Mouse (Mus musculus) ES-Bruce4 (cell line): ENCODE measurements at regions not wholly inside any gene's neighbourhood (a gene's known extent, or its start where the extent isn't known, plus 50 kb on each side); places are given as distances from the start of the nearest gene placed in this dataset.

Experiments
- H3K27ac ChIP-seq: 2 replicates; pipeline ENCODE4 v1.5.1; 2012; ENCODE audit warnings: low read length, inconsistent platforms; ENCODE audit not compliant: insufficient read depth
- H3K27me3 ChIP-seq: 2 replicates; pipeline ENCODE4 v1.6.1; 2012; ENCODE audit warnings: mild to moderate bottlenecking, low read length, inconsistent platforms; ENCODE audit not compliant: control insufficient read depth, poor library complexity, insufficient read depth, severe bottlenecking
- H3K36me3 ChIP-seq: 2 replicates; pipeline ENCODE4 v1.6.1; 2012; ENCODE audit warnings: inconsistent platforms, mild to moderate bottlenecking, low read length, moderate library complexity; ENCODE audit not compliant: control insufficient read depth, poor library complexity, insufficient read depth, severe bottlenecking
- H3K4me1 ChIP-seq: one replicate; pipeline ENCODE4 v1.8.1; 2011; ENCODE audit warnings: low read length; ENCODE audit not compliant: control insufficient read depth, insufficient read depth
- H3K4me3 ChIP-seq: 2 replicates; pipeline ENCODE4 v1.5.1; 2011; ENCODE audit warnings: low read depth, mild to moderate bottlenecking, low read length
- H3K9ac ChIP-seq: 2 replicates; pipeline ENCODE4 v1.6.1; 2012; ENCODE audit warnings: low read depth, mild to moderate bottlenecking, inconsistent platforms; ENCODE audit not compliant: poor library complexity, severe bottlenecking
- H3K9me3 ChIP-seq: replicated peaks from 2 replicates; pipeline ENCODE4 v1.6.1; 2012; ENCODE audit warnings: mild to moderate bottlenecking, low read length, inconsistent platforms; ENCODE audit not compliant: control insufficient read depth, poor library complexity, insufficient read depth, severe bottlenecking
- CTCF ChIP-seq: IDR thresholded peaks from one replicate; pipeline ENCODE4 v1.8.1; 2011; ENCODE audit warnings: low read depth, low read length

DNA sequence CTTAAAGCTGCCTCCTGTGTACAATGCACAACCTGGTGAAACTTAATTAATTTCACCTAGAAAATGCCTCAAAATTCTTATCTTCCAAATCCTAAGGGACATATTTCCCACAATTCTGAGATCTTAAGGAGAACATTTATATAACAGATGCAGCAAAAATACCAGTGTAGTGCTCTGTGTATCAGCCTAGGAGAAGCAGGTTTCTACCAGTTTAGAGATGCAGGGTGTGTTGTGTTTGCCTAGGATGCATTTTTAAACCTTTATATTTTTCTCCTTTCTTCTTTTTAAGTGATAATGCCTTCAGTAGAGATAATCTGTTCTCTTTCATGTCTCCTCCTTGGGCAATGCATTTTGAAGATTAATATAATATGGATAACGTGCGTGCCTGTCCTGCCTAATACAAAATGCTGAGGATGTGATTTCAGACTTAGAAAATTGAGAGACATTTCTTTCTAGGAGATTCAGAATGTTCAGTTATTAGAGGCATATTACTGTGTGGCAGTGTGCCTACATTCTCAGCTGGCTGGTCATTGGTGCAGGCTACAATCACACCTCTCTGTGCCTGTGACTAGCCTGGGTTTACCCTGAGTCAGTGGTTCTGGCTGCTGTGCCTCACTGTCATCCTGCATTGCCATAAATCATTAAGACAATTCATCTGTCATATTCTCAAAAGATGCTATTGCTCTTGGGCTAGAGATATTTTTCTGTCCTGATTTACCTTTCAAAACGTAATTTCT, 1268.1 kb downstream of the Hace1 start:
- H3K9me3 ChIP-seq: no peaks in the 10 kb centered on the region
- no peak overlapping the region for H3K9ac ChIP-seq
- no peak overlapping the region for H3K27ac ChIP-seq
- no peaks in the 10 kb centered on the region for H3K36me3 ChIP-seq
- H3K27me3 ChIP-seq: no peaks in the 10 kb centered on the region
- no peaks in the 10 kb centered on the region for H3K4me1 ChIP-seq
- H3K4me3 ChIP-seq: no peak overlapping the region
- TF ChIP-seq CTCF: no peak
